ENCODE assay signal across 19 mouse cellular contexts in the genomic region with DNA sequence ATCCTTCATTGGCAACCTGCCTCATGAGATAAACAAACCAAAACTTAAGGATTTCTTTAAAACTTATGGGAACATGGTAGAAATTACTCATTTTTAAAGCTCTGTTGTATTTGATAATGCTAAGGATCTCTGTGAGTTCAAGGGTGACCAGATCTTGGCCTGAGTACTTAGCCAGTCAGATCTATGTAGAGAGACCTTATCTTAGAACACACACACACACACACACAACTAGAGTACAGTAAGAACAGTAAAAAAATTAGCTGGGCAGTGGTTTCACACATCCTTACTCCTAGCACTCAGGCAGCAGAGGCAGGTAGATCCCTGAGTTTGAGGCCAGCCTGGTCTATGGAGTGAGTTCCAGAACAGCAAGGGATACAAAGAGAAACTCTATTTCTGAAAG.
"Had no signal": no experiment of that assay in that cellular context is flagged by ENCODE, and none has a peak within 500 bp of the region (broad histone marks: within the 10 kb centered on the region; RNA-seq: fewer than 3 reads in every experiment).

No protein-coding gene starts in this region.

- H3K27ac ChIP-seq: lung, embryonic 15.5 days; macrophage; midbrain, embryonic 13.5 days; midbrain, embryonic 15.5 days; neural tube, embryonic 12.5 days had no signal

- DNase-seq: lung, adult 2 months; lung, postnatal 14 days; lung, postnatal 36 days; retina, postnatal 1 day; right cerebral cortex, adult 18-20 months; right cerebral cortex, postnatal 25 days; right cerebral cortex, postnatal 4 days; spleen, adult 18-20 months; thymus, adult 2 months; thymus, postnatal 25 days; thymus, postnatal 4 days had no signal

- ATAC-seq: lung, postnatal 0 days; midbrain, embryonic 13.5 days; midbrain, embryonic 15.5 days had no signal

- H3K4me3 ChIP-seq: lung, embryonic 15.5 days; megakaryocyte, embryonic 14.5 days; midbrain, embryonic 13.5 days; midbrain, embryonic 15.5 days; neural tube, embryonic 12.5 days had no signal

- H3K9me3 ChIP-seq: lung, embryonic 15.5 days; megakaryocyte, embryonic 14.5 days; midbrain, embryonic 13.5 days; midbrain, embryonic 15.5 days; neural tube, embryonic 12.5 days had no signal

- H3K27me3 ChIP-seq: lung, embryonic 15.5 days; megakaryocyte, embryonic 14.5 days; midbrain, embryonic 13.5 days; midbrain, embryonic 15.5 days; neural tube, embryonic 12.5 days had no signal

- H3K36me3 ChIP-seq: lung, embryonic 15.5 days; midbrain, embryonic 15.5 days had no signal

- H3K4me2 ChIP-seq: lung, embryonic 15.5 days; midbrain, embryonic 11.5 days; midbrain, embryonic 13.5 days; midbrain, embryonic 15.5 days; neural tube, embryonic 12.5 days had no signal

- H3K9ac ChIP-seq: lung, embryonic 15.5 days; midbrain, embryonic 13.5 days; midbrain, embryonic 15.5 days; neural tube, embryonic 12.5 days had no signal

- H3K4me1 ChIP-seq: lung, embryonic 15.5 days; midbrain, embryonic 13.5 days; midbrain, embryonic 15.5 days; neural tube, embryonic 12.5 days had no signal
